Comparison of ENCODE assay signal across 15 mouse cellular contexts in the genomic region with DNA sequence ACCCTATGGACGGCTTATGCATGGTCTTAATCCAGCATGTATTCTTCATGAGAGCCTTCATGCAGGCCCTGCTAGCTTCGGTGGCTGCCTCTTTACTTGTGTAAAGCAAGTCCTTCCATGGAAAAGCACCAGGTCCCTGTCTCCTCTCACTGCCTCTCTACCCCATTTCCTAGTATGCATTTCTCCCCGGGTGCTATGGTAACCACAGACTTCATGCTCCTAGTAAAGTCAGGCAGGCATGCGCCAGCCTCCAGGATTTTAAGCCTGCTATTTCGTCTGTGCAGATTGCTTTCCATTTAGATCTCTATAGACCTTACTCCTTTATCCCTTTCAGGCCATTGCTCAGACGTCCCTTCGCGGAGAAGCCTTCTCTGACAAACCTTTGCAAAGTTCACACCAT.
DNase-seq lines count a peak whose midpoint lies in the region; ATAC-seq lines count a peak whose summit lies in the region.
"Had no signal": no experiment of that assay in that cellular context is flagged by ENCODE, and none has a peak within 500 bp of the region (broad histone marks: within the 10 kb centered on the region; RNA-seq: fewer than 3 reads in every experiment).

No protein-coding gene starts in this region.

- H3K36me3 ChIP-seq in forebrain, embryonic 15.5 days = no peaks in the 10 kb centered on the region
- no peaks in the 10 kb centered on the region for H3K36me3 ChIP-seq in forebrain, embryonic 10.5 days (replicated peaks)
- H3K36me3 ChIP-seq in hindbrain, embryonic 16.5 days (ENCODE audit: control insufficient read depth, insufficient read depth, low read length) = no peaks in the 10 kb centered on the region
- H3K36me3 ChIP-seq in midbrain, embryonic 13.5 days = no peaks in the 10 kb centered on the region
- H3K36me3 ChIP-seq: heart, embryonic 12.5 days; lung, embryonic 15.5 days had no signal

- no peak overlapping the region for H3K9ac ChIP-seq in forebrain, embryonic 15.5 days (replicated peaks)
- no peak overlapping the region for H3K9ac ChIP-seq in hindbrain, embryonic 16.5 days (ENCODE audit: low read depth, low read length)
- 0 out of 2 replicates have a peak overlapping the region, but pooled peaks have one; percentile 1 for H3K9ac ChIP-seq in midbrain, embryonic 13.5 days (replicated peaks)
- H3K9ac ChIP-seq: heart, embryonic 12.5 days; lung, embryonic 15.5 days had no signal

- H3K27ac ChIP-seq in forebrain, embryonic 15.5 days (replicated peaks) = no peak overlapping the region
- H3K27ac ChIP-seq in forebrain, embryonic 10.5 days = no peak overlapping the region
- H3K27ac ChIP-seq in hindbrain, embryonic 16.5 days (ENCODE audit: low read depth, low read length) = no peak overlapping the region
- H3K27ac ChIP-seq in midbrain, embryonic 13.5 days = no peak overlapping the region
- H3K27ac ChIP-seq: lung, embryonic 15.5 days had no signal

- 64% methylated on average over 8 of the region's 8 CpGs for WGBS in forebrain, embryonic 15.5 days
- WGBS in forebrain, embryonic 10.5 days = 80% methylated on average over 8 of the region's 8 CpGs
- 51% methylated on average over 8 of the region's 8 CpGs for WGBS in hindbrain, embryonic 16.5 days
- 31% methylated on average over 8 of the region's 8 CpGs for WGBS in midbrain, embryonic 13.5 days

- DNase-seq in forebrain, embryonic 10.5 days (ENCODE audit: extremely low spot score, low spot score) = no peak
- peak; percentile 34 for DNase-seq in R1 (ENCODE audit: low read depth, low spot score)
- no peak for DNase-seq in spleen, postnatal 14 days (ENCODE audit: low spot score in 2 of 2)
- DNase-seq in kidney, adult 18-20 months = no peak
- DNase-seq in cerebellum, postnatal 36 days = no peak
- DNase-seq: cerebellum, postnatal 25 days; gastrocnemius, postnatal 10 days; kidney, postnatal 25 days; thymus, postnatal 36 days had no signal

- H3K27me3 ChIP-seq in forebrain, embryonic 15.5 days = no peaks in the 10 kb centered on the region
- no peaks in the 10 kb centered on the region for H3K27me3 ChIP-seq in forebrain, embryonic 10.5 days (ENCODE audit: poor library complexity, severe bottlenecking)
- no peaks in the 10 kb centered on the region for H3K27me3 ChIP-seq in hindbrain, embryonic 16.5 days (replicated peaks; ENCODE audit: control insufficient read depth, insufficient read depth, low read length)
- H3K27me3 ChIP-seq in midbrain, embryonic 13.5 days = no peaks in the 10 kb centered on the region
- H3K27me3 ChIP-seq: heart, embryonic 12.5 days; lung, embryonic 15.5 days had no signal

- H3K4me2 ChIP-seq in forebrain, embryonic 15.5 days (replicated peaks) = no peak overlapping the region
- H3K4me2 ChIP-seq in hindbrain, embryonic 16.5 days (ENCODE audit: low read length) = no peak overlapping the region
- H3K4me2 ChIP-seq in midbrain, embryonic 13.5 days (replicated peaks) = no peak overlapping the region
- H3K4me2 ChIP-seq: heart, embryonic 12.5 days; lung, embryonic 15.5 days had no signal

- no peaks in the 10 kb centered on the region for H3K9me3 ChIP-seq in forebrain, embryonic 15.5 days
- H3K9me3 ChIP-seq in forebrain, embryonic 10.5 days = no peaks in the 10 kb centered on the region
- H3K9me3 ChIP-seq in hindbrain, embryonic 16.5 days (ENCODE audit: control insufficient read depth, low read length) = no peaks in the 10 kb centered on the region
- no peaks in the 10 kb centered on the region for H3K9me3 ChIP-seq in midbrain, embryonic 13.5 days
- H3K9me3 ChIP-seq: heart, embryonic 12.5 days; lung, embryonic 15.5 days had no signal

- no peak overlapping the region for H3K4me3 ChIP-seq in forebrain, embryonic 15.5 days
- H3K4me3 ChIP-seq in forebrain, embryonic 10.5 days = no peak overlapping the region
- no peak overlapping the region for H3K4me3 ChIP-seq in hindbrain, embryonic 16.5 days (ENCODE audit: low read length)
- no peak overlapping the region for H3K4me3 ChIP-seq in midbrain, embryonic 13.5 days (replicated peaks)
- H3K4me3 ChIP-seq: heart, embryonic 12.5 days; lung, embryonic 15.5 days had no signal

- H3K4me1 ChIP-seq in forebrain, embryonic 15.5 days = no peaks in the 10 kb centered on the region
- H3K4me1 ChIP-seq in forebrain, embryonic 10.5 days = no peaks in the 10 kb centered on the region
- H3K4me1 ChIP-seq in hindbrain, embryonic 16.5 days (ENCODE audit: control insufficient read depth, insufficient read depth, low read depth, low read length) = no peaks in the 10 kb centered on the region
- no peaks in the 10 kb centered on the region for H3K4me1 ChIP-seq in midbrain, embryonic 13.5 days (replicated peaks)
- H3K4me1 ChIP-seq: heart, embryonic 12.5 days; lung, embryonic 15.5 days had no signal

- ATAC-seq in forebrain, embryonic 15.5 days (replicated peaks) = peak; percentile 80
- ATAC-seq in hindbrain, embryonic 16.5 days = peak; percentile 81
- ATAC-seq in midbrain, embryonic 13.5 days = peak; percentile 80
- ATAC-seq: inflammation-experienced regulatory T-cells, adult 6 months had no signal
